Mouse (Mus musculus): Measurements from ENCODE around the gene Zfp704. TPM values are rescaled to one million over a fixed set of nuclear protein-coding genes. Genes with fewer than 3 reads are reported as not detected.

The Zfp704 gene
- polyA plus RNA-seq, 1 experiment from 2014 or later = 7.9 TPM

DNA sequence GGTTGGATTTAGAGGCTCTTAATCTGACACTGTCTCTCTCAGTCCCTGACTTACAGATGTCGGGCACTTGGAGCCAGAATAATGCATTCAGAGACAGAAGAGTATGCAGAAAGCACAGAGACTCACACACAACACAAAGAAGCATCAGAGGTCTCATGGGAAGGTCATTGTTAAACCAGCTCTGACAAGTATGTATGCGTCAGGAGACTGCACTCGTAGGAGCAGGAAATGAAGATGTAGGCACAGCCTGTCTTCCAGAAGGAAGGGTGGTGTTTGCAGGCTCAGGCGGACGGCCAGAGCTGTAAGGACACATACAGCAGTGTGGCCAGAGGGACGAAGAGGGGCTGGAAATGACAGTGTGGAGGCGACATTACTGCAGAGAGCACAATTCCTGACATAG, 72.0 kb downstream of the Zfp704 start:
- Histone ChIP-seq H3K4me3 (replicated peaks; ENCODE audit: low read depth, low read length) (no peak overlapping the region), H3K36me3 (ENCODE audit: insufficient read depth, low read length) (no peaks in the 10 kb centered on the region), H3K9me3 (replicated peaks; ENCODE audit: low read length) (no peaks in the 10 kb centered on the region), H3K4me1 (replicated peaks; ENCODE audit: insufficient read depth, low read length) (no peaks in the 10 kb centered on the region), H3K4me2 (ENCODE audit: low read length) (no peak overlapping the region), H3K27ac (no peak overlapping the region), H3K27me3 (ENCODE audit: insufficient read depth, low read length) (no peaks in the 10 kb centered on the region), H3K9ac (ENCODE audit: low read depth, low read length) (no peak overlapping the region)
- TF ChIP-seq CTCF (IDR thresholded peaks at IDR 0.05; ENCODE audit: low read depth) = no peak
- ATAC-seq (replicated peaks; ENCODE audit: low FRiP score, low read depth) = no peak
- 70% methylated on average over 7 of the region's 7 CpGs for WGBS
- DNase-seq (ENCODE audit: low spot score) = no peak

DNA sequence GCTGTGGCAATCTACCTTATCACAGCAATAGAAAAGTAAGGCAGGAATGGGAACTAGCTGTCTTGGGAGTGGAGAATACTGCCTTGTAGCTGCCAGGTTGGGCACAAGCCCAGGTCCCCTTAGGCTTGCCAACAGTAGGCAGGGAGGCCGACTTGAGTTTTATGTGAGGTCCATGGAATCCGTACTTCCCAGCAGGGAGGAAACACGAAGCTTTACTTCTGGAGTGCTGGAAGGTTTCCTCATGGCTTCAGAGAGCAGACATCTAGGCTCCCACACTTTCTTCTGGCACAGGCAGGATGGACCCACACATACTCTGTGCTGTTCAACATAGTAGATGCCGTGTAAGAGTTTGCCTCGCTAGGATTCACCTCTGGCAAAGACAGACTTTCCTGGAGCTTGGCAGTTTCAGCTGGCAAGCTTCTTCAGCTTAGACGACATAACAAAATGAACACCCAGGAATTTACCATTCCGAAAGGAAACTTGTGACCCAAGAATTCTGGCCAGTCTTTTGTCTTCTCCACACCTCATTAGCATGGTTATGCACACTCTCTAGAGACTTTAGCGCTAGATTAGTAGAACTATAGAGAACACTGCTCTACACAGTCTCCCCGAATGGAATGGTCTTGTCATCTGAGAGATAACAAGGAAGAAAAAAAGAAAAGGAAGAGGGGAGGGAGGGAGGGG, 79.6 kb downstream of the Zfp704 start:
- Histone ChIP-seq H3K9me3 (replicated peaks; ENCODE audit: low read length) (no peaks in the 10 kb centered on the region), H3K36me3 (ENCODE audit: insufficient read depth, low read length) (no peaks in the 10 kb centered on the region), H3K27me3 (ENCODE audit: insufficient read depth, low read length) (no peaks in the 10 kb centered on the region), H3K4me2 (ENCODE audit: low read length) (no peak overlapping the region), H3K27ac (no peak overlapping the region), H3K4me3 (replicated peaks; ENCODE audit: low read depth, low read length) (no peak overlapping the region), H3K4me1 (replicated peaks; ENCODE audit: insufficient read depth, low read length) (no peaks in the 10 kb centered on the region), H3K9ac (ENCODE audit: low read depth, low read length) (no peak overlapping the region)
- WGBS = 87% methylated on average over 9 of the region's 9 CpGs
- no peak for TF ChIP-seq CTCF (IDR thresholded peaks at IDR 0.05; ENCODE audit: low read depth)
- ATAC-seq (replicated peaks; ENCODE audit: low FRiP score, low read depth) (no peak), DNase-seq (ENCODE audit: low spot score) (no peak)

DNA sequence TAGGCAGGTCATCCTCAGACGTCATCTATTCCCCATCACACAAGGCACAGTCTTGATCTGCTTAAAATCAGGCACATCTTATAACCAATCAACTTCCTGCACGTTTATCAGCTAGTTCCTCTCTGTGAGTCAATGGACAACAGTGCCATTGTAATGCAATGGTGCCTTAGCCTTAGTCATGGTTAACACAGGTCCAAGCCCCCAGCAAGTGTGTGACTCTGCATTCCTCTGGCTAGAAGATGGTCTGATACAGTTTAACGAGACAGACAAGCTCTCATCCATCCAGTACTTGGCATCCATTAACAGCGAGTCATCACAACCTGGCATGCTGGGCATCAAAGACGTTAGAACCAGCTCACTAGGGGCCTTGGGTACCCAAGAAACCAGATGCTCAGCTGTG, 85.5 kb downstream of the Zfp704 start:
- 70% methylated on average over 5 of the region's 5 CpGs for WGBS

DNA sequence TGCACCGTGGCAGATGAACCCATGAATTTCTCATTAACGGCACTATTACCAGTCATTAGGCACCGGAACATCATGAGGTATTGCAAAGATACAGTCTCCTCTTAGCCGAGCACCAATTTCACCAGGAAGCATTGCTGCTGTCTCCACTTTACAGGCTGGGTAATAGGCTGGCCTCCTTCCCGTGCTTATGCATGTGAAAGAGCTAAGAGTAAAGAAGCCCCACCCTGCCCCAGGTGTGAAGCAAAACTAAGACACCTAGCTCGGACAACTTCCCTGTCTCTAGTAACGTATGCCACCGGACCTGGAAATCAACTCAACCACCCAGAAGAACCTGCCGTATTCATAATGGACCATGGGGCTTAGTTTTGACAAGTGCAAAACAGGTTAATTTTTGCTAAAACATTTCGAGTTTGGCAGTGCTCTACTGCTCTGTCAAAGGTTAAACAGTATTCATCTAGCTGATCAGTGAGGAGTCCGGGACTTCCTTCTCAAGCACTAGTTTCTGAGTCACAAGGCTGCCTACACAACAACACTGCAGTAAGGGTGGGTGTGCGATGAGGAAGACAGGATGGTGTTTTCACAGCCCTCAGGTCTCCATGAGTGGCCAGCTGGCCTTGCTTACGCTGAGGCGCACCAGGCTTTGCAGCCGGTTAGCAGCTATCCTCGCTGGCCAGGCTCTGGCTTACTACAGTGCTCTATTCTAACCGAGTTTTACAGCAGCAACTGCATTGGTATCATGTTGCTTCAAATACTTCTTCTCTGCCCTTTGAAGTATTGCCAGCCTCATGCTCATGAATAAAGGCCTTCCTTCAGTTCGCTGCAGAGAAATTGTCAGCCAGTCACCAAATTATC, 86.6 kb downstream of the Zfp704 start:
- no peaks in the 10 kb centered on the region for H3K9me3 ChIP-seq (replicated peaks; ENCODE audit: low read length)
- TF ChIP-seq CTCF (IDR thresholded peaks at IDR 0.05; ENCODE audit: low read depth) = no peak
- peaks cover 22% of the 10 kb centered on the region for H3K4me1 ChIP-seq (replicated peaks; ENCODE audit: insufficient read depth, low read length)
- no peak overlapping the region for H3K4me3 ChIP-seq (replicated peaks; ENCODE audit: low read depth, low read length)
- H3K27ac ChIP-seq = peak overlapping the region; percentile 67
- no peaks in the 10 kb centered on the region for H3K36me3 ChIP-seq (ENCODE audit: insufficient read depth, low read length)
- DNase-seq (ENCODE audit: low spot score) (no peak), ATAC-seq (replicated peaks; ENCODE audit: low FRiP score, low read depth) (no peak; the same call in 1 of the 2 replicates)
- H3K9ac ChIP-seq (ENCODE audit: low read depth, low read length) = no peak overlapping the region
- no peak overlapping the region for H3K4me2 ChIP-seq (ENCODE audit: low read length)
- H3K27me3 ChIP-seq (ENCODE audit: insufficient read depth, low read length) = no peaks in the 10 kb centered on the region
- 38% methylated on average over 18 of the region's 18 CpGs for WGBS

More for the DNA sequence above, 85.5 kb downstream of the Zfp704 start:
- Histone ChIP-seq H3K9me3 (replicated peaks; ENCODE audit: low read length) (no peaks in the 10 kb centered on the region), H3K9ac (ENCODE audit: low read depth, low read length) (no peak overlapping the region), H3K4me2 (ENCODE audit: low read length) (no peak overlapping the region), H3K4me1 (replicated peaks; ENCODE audit: insufficient read depth, low read length) (peaks cover 19% of the 10 kb centered on the region), H3K4me3 (replicated peaks; ENCODE audit: low read depth, low read length) (no peak overlapping the region), H3K27me3 (ENCODE audit: insufficient read depth, low read length) (no peaks in the 10 kb centered on the region), H3K36me3 (ENCODE audit: insufficient read depth, low read length) (no peaks in the 10 kb centered on the region), H3K27ac (no peak overlapping the region)
- no peak for DNase-seq (ENCODE audit: low spot score)
- no peak for ATAC-seq (replicated peaks; ENCODE audit: low FRiP score, low read depth)
- no peak for TF ChIP-seq CTCF (IDR thresholded peaks at IDR 0.05; ENCODE audit: low read depth)

DNA sequence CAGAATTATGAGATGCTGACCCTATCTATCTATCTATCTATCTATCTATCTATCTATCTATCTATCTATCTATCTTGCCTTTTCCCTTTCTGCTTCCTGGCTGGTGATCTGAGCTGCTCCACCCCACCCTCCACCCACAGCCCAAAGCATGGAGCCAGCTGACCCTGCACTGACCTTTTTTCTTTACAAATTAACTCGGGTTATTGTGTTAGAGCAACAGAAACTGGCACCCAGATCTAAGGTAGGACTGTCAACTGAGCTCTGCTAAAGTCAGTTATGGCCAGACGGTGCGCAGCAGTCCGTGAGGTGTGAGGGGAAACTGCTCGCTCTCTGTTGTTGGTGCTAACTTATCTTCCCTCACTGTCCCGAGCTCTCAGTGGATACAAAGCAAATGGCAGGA, 87.9 kb downstream of the Zfp704 start:
- Histone ChIP-seq H3K4me1 (replicated peaks; ENCODE audit: insufficient read depth, low read length) (peaks cover 22% of the 10 kb centered on the region), H3K36me3 (ENCODE audit: insufficient read depth, low read length) (no peaks in the 10 kb centered on the region), H3K27ac (0 out of 2 replicates have a peak overlapping the region, but pooled peaks have one; percentile 19), H3K9me3 (replicated peaks; ENCODE audit: low read length) (no peaks in the 10 kb centered on the region), H3K27me3 (ENCODE audit: insufficient read depth, low read length) (no peaks in the 10 kb centered on the region), H3K4me2 (ENCODE audit: low read length) (no peak overlapping the region), H3K4me3 (replicated peaks; ENCODE audit: low read depth, low read length) (no peak overlapping the region), H3K9ac (ENCODE audit: low read depth, low read length) (no peak overlapping the region)
- ATAC-seq (replicated peaks; ENCODE audit: low FRiP score, low read depth) (peak; percentile 33; the same call in 1 of the 2 replicates), DNase-seq (ENCODE audit: low spot score) (no peak)
- TF ChIP-seq CTCF (IDR thresholded peaks at IDR 0.05; ENCODE audit: low read depth) = no peak
- WGBS = 50% methylated on average over 6 of the region's 6 CpGs

DNA sequence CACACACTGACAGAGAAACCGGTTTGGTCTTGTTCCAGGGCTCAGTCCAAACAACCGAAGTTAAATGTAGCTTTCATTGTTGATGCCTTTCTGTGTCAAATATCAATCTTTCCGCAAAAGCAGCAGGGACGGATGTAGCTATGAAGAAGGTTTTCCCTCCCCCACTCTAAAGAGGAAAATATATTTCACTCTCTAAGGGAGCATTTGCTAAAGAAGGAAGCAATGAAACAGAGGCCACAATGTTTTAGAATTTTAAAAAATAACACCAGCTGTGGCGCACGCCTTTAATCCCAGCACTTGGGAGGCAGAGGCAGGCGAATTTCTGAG, 89.2 kb downstream of the Zfp704 start:
- no peaks in the 10 kb centered on the region for H3K9me3 ChIP-seq (replicated peaks; ENCODE audit: low read length)
- no peaks in the 10 kb centered on the region for H3K27me3 ChIP-seq (ENCODE audit: insufficient read depth, low read length)
- peak overlapping the region; percentile 79 for H3K27ac ChIP-seq
- no peak overlapping the region for H3K9ac ChIP-seq (ENCODE audit: low read depth, low read length)
- peak overlapping the region; percentile 25 for H3K4me2 ChIP-seq (ENCODE audit: low read length)
- H3K4me3 ChIP-seq (replicated peaks; ENCODE audit: low read depth, low read length) = no peak overlapping the region
- DNase-seq (ENCODE audit: low spot score) (no peak), ATAC-seq (replicated peaks; ENCODE audit: low FRiP score, low read depth) (no peak)
- WGBS = 34% methylated on average over 7 of the region's 7 CpGs
- peaks cover 22% of the 10 kb centered on the region for H3K4me1 ChIP-seq (replicated peaks; ENCODE audit: insufficient read depth, low read length)
- no peaks in the 10 kb centered on the region for H3K36me3 ChIP-seq (ENCODE audit: insufficient read depth, low read length)
- TF ChIP-seq CTCF (IDR thresholded peaks at IDR 0.05; ENCODE audit: low read depth) = 0 out of 2 replicates have a peak, but pooled peaks have one; percentile 0
